Mouse (Mus musculus) adrenal gland, postnatal 25 days (tissue): ENCODE measurements at regions not wholly inside any gene's neighbourhood (a gene's known extent, or its start where the extent isn't known, plus 50 kb on each side); places are given as distances from the start of the nearest gene placed in this dataset.

ENCODE experiments used
- DNase-seq: peaks from one replicate; pipeline ENCODE4 v3.0.0; 2021; ENCODE audit warnings: mixed read lengths

DNA sequence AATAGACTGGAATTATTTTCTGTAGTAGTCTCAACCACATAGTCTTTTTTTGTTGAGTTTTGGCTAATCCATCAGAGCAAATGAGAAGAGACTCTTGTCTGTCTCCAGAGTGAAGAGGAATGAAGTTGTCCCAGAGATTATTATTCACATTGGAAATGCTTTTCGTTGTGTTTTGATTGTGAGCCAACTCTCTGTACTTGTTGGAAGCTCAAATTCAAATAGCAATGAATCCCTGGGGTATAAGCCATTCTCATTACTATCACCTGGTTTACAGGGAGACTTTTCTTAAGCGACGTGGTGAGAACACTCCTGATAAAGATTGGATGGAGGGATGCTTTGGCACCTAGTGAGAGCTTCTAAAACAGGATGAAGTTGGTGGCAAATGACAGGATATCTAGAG is 459.3 kb upstream of the Jag1 start:
- DNase-seq: no peak

DNA sequence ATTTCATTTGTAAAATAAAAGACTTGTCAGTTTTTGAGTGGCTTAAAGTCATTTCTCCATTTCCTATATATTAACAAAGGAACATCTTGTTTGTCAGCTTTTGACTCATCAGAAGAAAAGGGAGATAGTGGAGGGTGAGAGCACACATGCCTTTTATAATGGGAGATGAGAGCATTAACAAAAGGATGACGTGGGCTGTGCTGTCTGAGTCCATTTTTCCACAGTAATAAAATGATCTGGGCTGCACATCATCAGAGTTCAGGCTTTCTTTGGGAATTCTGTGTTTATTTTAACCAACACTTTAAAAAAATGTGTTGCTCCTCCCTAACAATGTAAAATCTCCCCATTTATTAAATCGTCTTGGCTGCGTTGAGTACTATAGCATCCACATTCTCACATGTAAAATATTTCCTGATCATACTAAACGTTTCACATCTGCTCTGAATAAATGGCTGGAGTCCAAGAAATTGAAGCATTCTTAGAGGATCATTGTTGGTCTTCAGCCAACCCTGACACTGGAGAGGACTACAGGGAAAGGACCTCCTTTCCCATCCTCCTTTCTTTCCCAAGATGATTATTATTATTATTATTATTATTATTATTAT is 458.5 kb upstream of the Jag1 start:
- no peak for DNase-seq

DNA sequence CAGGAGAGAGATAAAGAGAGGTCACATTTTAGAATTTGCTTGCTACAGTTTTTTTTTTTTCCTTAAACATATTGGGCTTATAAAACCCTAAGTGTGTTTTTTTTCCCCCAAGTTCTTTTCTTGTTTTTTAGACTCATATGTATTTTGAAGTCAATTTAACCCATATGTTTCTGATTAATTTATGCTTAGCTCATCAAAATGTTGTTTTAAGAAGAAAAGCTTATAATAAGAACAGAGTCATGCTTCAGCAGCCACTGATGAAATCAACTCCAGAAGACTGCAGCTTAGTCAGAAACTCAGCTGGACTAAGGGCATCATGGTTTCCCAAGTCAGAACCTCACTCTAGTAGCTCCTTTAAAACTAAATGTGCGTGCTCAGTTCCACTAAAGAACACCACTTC is 454.7 kb upstream of the Jag1 start:
- no peak for DNase-seq

DNA sequence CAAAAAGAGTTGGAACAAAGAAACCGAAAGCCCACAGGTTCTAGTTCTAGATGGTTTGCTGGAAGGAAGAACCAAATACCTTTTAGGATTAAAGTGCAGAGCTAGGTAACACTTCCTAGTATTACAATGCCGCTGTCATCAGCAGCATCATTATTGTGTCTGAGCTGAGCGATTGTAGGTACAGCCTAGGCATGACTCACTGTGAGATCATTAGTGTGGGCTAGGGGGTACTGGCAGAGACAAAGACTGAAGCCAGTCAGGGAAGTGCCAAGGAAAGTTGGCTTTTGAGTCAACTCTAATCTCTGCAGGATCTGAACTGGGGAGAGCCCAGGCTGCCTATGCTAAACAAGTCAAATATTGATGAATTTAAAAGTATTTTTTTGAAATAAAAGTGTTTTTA is 450.2 kb upstream of the Jag1 start:
- DNase-seq: no peak

DNA sequence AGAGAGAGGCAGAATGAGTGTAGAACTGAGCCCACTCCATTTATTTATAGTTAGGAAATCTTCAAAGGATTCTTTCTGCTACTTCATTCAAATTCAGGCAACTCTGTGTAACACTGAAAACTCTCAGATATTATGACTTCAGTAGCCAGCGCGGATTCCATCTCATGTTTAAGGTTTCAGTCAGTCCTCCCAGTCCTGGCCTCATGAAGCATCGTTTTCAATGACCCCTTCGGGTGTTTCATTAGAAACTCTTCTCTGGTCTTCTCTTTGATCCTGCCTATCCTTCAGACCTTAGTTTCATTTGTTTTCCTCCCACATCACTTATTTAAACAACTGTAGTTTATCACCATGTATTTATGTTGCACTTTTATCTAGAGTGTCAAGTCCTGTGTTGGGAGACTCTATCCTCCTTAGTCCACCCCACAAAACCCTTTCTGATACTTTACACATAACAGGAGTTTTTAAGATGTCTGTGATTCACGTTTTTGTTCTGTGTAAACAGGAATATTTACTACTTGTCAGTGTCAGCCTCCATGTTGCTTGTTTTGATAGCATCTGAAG is 447.7 kb upstream of the Jag1 start:
- DNase-seq: no peak

DNA sequence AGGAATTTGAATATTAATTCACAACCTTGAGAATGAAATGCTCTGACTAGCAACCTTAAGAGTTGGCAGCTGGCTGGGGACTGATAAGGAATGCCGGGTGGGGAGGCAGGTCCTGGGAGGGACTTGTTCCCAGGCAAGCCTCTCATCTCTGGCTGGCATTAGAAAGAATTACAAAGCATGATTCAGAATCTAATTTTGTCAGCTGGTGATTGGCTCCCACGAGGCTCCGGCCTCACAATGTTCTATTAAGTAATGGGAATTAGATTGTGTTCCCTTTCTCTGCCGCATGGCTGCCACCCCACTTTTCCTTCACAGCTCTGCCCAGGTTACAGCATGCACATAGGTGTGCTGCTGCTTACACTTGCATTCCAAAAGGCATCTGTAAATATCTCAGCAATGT is 443.9 kb upstream of the Jag1 start:
- peak; percentile 7 for DNase-seq

DNA sequence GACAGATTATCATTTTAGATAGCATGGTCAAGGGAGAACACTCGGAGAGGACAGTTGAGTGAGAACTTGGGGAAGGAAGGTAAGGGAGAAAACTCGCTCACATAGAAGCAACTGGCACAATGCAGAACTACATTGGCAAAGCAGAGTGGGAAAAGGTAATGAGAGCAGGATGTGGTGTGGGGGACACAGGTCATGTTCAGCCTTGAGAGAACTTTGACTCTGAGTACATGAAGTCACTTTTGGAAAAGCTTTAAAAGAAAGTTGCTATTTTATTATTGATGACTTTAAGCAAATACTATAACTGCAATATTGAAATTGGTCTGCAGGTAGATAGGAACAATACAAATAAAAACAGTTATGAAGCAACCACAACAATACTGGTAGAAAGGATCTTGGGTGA is 437.4 kb upstream of the Jag1 start:
- no peak for DNase-seq

DNA sequence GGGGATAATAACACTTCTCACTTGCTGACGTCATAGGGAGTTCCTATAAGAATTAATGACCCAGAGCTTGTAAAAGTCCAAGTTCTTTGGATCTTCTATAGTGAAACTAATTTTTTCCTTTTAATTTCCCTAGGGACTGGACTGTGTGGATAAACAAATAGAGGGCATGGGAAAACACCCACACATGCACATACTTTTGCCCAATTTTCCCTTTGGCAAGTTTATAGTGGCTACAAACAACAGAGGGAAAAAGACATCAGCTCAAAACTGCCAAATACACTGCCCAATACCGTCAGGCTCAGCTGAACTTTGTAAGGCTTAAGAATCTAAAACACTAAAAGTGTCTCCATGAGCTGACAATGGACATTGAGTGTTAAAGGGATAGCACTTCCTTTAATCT is 420.1 kb upstream of the Jag1 start:
- DNase-seq: no peak

DNA sequence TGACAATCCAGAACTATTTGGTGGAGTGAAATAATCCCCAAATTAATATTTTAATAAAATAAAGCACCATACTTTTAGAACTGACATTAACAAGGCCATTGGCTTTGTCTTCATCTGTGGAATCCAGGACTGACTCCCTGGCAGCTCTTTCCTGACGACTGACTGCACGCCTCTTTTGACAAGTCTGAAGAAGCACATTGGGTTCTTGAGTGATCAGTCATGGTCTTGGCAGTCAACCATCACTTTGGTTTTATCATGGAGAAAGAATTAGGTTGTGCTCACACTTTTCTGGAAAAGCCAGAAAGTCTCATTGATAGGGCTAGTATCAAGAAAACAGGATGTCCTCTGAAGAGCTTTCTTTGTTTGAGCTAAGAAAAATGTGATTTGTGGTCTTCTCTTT is 399.8 kb upstream of the Jag1 start:
- no peak for DNase-seq

DNA sequence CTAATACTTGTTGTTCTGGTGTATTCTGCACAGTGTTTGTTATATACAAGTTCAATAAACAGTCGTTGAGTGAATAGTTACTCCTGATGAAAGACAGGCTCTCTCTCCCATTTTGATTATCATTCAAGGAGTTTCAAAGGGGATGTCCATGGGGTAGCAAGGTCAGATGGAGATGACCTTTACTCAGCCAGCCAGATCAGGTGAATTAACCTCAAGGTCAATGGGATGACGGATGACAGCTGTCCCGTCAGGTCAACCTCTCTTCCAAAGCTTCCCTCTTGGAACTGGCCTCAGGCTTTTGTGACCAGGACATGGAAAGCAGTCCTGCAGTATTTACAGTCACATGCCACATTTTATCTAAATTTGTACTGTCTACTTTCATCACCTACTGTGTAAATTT is 398.6 kb upstream of the Jag1 start:
- no peak for DNase-seq

DNA sequence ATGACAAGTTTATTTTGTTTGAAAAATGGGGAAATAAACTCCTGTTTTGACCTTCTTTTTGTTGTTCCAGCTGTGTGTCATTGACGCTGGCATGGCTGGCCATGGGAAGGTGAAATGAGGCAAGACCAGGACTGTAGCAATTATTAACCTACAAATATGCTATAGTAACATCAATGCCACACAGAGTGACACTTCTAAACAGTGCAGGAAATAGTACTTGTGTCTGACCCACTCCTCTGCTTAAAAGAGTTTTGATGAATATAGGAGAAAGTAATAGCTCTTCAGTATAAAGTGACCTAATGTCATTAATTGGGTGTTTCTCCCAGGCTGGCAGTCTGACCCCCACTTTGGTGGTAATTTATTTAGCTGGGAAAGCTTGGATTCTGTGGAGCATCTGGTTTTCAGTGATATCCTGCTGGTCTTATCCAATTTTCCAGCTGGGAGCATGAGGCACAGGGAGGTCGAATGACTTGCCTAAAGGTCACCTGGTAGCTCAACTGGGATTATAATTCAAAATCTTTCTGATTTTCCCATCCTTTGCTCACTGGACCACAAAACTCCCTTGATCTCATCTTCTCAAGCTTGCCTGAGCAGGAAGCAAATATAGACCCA is 397.6 kb upstream of the Jag1 start:
- DNase-seq: no peak

DNA sequence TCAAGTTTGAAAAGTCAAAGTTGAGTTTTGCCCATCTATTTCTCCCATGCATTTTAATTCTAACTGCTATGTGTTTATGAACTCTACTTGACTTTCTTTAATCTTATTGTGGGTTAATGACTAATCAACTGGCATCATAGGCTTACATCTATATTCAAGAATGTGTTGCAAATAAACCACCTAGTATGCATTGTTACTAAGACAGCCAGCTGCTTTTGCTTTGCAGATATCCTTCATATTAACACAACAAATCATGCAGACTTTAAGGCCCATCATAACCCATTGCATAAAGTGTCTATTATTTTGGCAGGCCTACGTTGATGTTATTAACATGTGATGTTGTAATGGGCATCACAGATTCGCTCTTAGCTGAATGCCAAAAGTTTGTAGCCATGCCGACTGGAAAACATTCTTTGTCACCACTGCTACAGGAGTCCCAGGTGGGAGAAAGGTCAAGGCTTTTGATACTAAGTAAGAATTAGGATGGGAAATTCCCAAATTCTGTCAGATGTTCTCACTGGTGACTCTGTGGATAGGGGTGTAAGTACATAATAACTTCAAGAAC is 394.3 kb upstream of the Jag1 start:
- no peak for DNase-seq

DNA sequence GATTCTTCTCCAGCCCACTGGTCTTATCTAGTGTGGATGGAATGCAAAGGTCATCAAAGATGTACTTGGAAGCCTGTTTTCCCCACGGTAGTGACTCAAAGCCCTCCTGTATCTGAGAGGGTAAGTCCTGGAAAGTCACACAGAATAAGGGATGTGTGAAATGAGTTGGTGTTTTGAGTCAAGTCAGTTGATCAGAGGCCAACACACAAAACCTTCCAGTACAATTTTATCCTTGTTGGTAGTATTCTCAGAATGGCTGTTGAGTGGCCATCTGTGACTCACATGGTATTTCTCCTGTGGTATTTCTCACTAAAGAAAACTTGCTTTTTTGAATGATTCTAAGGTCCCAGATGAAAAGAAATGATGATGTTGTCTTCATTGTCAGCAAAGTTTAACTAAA is 384.8 kb upstream of the Jag1 start:
- DNase-seq: no peak

DNA sequence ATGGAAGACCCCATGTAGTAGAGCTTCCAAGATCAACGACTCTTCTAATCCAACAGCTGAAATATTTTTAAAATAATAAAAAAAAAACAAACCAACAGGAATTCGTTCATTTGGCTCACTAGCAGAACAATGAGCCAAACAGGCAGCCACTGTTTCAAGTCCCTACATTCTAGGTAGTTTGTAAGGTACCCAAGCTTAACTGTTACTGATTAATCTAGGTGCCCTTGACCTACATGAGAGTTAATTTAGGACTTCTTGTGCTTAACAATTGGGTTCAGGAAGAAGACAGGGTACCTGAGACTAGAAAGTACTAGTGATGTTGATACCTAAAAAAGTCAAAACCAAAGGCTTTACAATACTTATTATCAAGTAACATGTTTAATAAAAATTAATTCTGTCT is 381.2 kb upstream of the Jag1 start:
- DNase-seq: no peak

DNA sequence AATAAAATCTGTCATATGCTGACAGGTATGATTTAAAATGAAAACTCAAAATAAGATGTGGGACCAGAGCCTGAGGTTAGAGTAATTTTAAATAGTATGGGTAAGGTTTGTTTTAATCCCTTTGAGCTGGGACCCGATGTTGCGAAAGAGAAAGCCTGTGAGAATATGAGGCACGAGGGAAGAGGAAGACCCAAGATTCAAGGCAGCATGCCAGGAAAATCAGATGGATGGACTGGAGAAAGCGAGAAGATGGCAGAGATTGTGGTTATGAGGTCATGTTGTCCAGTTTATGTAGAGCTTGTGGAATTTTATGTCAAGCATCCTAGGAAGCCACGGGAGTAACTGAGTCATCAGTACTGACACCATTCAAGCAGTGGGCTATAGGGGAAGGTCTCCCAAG is 377.2 kb upstream of the Jag1 start:
- DNase-seq: no peak

DNA sequence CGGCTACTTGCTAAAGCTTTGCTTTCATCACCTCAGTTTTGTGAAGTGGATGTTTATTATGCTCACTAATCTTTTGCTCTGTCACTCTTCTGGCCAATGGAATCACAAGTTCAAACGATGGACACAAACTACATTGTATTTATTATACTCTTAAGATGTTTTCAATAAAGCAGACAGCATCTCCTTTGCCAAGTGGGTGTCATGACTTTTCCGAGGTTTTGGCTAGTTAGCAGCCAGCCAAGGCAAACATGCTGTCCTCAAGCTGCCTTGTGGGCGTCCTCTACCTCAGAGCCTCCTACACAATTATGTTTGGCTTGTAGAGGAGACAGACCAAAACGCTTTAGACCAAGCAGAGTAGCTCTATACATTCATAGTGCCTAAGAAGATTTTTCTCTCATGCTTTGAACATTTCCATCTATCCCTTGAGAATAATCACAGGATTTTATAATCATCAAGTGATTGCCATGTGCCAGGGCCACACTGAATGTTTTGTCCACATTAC is 372.8 kb upstream of the Jag1 start:
- DNase-seq: no peak

DNA sequence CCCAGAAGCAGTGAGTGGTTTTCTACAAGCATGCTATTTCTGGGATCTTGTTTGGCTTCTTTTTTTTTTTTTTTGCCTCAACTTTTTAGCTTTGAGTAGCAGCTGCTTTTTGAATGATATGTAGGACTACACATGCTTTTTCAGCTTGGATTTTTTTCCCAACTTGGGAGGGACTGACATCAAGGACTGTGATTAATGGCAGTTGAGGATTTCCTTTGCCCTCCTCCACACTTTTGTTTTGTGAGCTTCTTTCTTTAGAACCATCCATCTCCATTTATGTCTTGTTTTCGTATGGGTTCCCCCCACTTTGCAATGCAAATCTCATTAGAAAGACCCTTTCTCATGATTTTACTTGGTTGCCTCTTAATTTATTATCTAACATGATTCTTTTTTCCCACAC is 352.3 kb upstream of the Jag1 start:
- DNase-seq: no peak

DNA sequence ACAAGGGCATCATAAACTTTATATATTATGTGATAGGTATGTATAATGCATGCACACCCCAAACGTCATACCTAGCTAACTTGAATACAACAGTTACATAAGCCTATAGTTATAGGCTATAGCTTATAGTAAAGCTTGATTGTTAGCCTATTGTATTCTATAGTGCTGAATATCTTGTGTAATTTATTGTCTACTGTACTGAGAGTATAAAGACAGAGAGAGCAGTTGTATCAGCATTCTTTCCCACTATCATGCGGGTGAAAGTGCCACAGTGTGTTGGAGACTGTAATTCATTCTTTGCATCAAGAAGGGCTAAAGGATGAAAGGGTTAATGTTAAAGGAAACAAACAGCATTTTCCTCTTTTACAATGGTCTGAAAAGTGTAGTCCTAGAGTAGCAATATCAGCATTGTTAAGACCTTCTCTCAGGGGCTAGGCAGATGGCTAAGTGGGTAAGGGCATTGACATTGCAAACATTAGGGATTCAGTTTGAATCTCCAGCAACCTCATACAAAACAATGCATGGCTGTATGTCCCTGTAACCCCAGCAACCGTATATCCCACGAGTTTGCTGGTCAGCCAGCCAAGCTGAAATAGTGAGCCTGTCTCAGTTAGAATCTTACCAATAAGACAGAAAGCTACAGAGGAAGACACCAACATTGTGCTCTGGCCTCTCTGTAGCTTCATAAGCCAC is 340.8 kb upstream of the Jag1 start:
- no peak for DNase-seq

DNA sequence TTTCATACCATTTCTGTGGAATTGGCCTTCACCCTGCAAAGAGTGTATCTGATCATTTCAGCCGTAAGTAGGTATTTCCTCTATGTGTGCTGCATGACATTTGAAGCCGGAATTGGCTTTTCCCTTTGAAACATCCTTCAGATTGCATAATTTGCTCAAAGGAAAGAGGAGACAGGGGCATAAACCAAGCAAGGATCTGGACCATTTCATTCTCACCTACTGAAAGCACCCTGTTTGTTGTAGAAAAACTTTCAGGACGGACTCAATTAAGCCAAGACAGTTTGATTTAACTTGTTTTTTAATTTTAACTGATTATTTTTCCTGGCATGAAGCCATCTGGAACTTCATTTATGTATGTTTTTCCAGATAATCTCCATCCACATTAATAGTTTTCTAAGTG is 340.0 kb upstream of the Jag1 start:
- no peak for DNase-seq

DNA sequence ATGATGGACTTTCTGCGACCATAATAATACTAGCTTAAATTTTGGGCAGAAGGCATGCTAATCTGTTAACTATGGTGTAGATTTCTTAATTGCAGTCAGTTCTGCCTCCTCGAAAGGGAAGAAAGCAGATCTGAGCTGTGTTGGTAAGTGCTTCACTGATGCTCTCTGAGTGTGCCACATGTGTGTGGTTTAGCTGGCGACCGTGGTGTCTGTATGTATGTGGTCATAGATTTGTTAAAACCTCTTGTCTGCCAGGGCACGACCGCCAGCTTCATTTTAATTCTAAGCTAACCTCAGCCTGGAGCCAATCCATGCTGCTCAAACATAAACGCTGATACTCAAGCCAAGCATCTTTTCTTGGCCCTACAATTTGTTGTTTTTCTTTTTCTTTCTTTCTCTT is 330.5 kb upstream of the Jag1 start:
- DNase-seq: no peak

DNA sequence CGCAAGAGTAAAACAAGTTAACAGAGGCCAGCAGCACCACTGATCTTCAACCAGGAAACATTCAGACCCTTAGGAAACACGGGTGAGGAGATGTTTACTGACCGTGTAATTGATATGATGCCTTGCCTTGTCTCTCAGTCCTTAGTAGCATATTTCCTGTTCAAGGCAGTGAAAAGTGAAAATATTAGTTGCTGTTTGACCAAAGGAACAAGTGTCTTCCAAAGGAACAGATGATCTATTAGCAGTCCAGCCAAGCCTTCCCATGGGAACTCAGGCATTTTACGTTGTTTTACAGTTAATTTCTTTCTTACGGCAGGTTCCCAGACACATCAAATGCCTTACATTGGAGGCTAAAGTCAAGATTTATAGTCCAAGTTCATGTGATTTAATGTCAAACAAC is 321.3 kb upstream of the Jag1 start:
- DNase-seq: no peak

DNA sequence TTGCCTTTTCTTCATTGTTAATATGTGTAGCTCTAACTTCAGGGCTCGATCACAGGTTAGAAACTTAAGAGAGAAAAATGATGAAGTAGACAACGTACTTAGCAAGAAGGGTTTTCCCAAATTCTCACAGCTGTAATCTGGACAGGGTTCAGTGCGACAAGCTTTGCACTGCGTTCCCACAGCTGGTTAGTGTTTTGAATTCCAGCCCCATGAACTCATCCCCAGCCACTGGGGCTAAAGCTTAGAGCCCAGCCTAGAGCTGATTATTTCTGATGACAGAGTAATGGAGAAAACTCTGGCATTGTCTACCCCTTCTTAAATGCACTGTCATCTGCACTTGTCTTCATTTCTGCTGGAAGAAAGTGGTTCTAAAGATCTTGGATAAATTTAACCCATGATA is 319.7 kb upstream of the Jag1 start:
- DNase-seq: no peak

DNA sequence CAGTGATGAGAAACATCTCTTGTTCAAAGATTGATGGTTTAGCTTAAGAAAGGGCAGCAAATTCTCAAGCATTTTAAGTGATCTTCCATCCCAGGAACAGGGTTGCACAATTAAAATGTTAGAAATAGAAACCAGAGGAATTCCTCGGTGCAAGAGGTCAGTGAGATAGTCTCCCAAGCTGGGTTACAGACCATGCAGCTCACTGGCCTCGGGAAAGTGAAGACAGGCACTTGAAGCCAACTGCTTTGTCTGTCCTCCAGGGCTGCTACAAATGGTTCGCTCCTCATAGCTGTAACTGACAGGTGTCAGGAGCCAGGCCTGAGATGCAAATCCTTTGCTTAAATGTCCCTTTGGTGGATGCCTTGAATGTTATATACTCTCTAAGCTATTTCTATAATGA is 306.2 kb upstream of the Jag1 start:
- no peak for DNase-seq
